In genomic region chr2:76347839-76348238, GRCm38 (mm10) we compare ENCODE assay signal across 28 mouse cellular contexts. TPM values are rescaled to one million over a fixed set of nuclear protein-coding genes. Genes with fewer than 3 reads are reported as not detected.
DNase-seq lines count a peak whose midpoint lies in the region; ATAC-seq and TF ChIP-seq lines count a peak whose summit lies in the region.
"Had no signal": no experiment of that assay in that cellular context is flagged by ENCODE, and none has a peak within 500 bp of the region (broad histone marks: within the 10 kb centered on the region; RNA-seq: fewer than 3 reads in every experiment).

No protein-coding gene starts in this region.

- H3K36me3 ChIP-seq in forebrain, embryonic 13.5 days (ENCODE audit: poor library complexity, severe bottlenecking) = no peaks in the 10 kb centered on the region
- no peaks in the 10 kb centered on the region for H3K36me3 ChIP-seq in forebrain, embryonic 11.5 days (ENCODE audit: control insufficient read depth, insufficient read depth, low read length)
- H3K36me3 ChIP-seq in hindbrain, embryonic 16.5 days (ENCODE audit: control insufficient read depth, insufficient read depth, low read length) = no peaks in the 10 kb centered on the region
- H3K36me3 ChIP-seq: hindbrain, embryonic 12.5 days; hindbrain, embryonic 15.5 days; intestine, embryonic 15.5 days had no signal

- no peaks in the 10 kb centered on the region for H3K27me3 ChIP-seq in forebrain, embryonic 13.5 days
- H3K27me3 ChIP-seq in forebrain, embryonic 11.5 days (ENCODE audit: control insufficient read depth, insufficient read depth, low read length) = no peaks in the 10 kb centered on the region
- H3K27me3 ChIP-seq in hindbrain, embryonic 16.5 days (replicated peaks; ENCODE audit: control insufficient read depth, insufficient read depth, low read length) = no peaks in the 10 kb centered on the region
- H3K27me3 ChIP-seq: hindbrain, embryonic 12.5 days; hindbrain, embryonic 15.5 days; intestine, embryonic 15.5 days had no signal

- H3K4me3 ChIP-seq in forebrain, embryonic 13.5 days = no peak overlapping the region
- no peak overlapping the region for H3K4me3 ChIP-seq in forebrain, embryonic 11.5 days (ENCODE audit: low read depth, low read length)
- no peak overlapping the region for H3K4me3 ChIP-seq in hindbrain, embryonic 16.5 days (ENCODE audit: low read length)
- H3K4me3 ChIP-seq: heart, adult 2 months; hindbrain, embryonic 12.5 days; hindbrain, embryonic 15.5 days; intestine, embryonic 15.5 days had no signal

- H3K27ac ChIP-seq in forebrain, embryonic 13.5 days = no peak overlapping the region
- no peak overlapping the region for H3K27ac ChIP-seq in forebrain, embryonic 11.5 days (ENCODE audit: low read depth, low read length)
- no peak overlapping the region for H3K27ac ChIP-seq in hindbrain, embryonic 16.5 days (ENCODE audit: low read depth, low read length)
- H3K27ac ChIP-seq: heart, adult 2 months; hindbrain, embryonic 12.5 days; hindbrain, embryonic 15.5 days; intestine, embryonic 15.5 days had no signal

- no peaks in the 10 kb centered on the region for H3K9me3 ChIP-seq in forebrain, embryonic 13.5 days (replicated peaks)
- H3K9me3 ChIP-seq in forebrain, embryonic 11.5 days (ENCODE audit: control insufficient read depth, low read length) = no peaks in the 10 kb centered on the region
- H3K9me3 ChIP-seq in hindbrain, embryonic 16.5 days (ENCODE audit: control insufficient read depth, low read length) = no peaks in the 10 kb centered on the region
- H3K9me3 ChIP-seq: hindbrain, embryonic 12.5 days; hindbrain, embryonic 15.5 days; intestine, embryonic 15.5 days had no signal

- H3K9ac ChIP-seq in forebrain, embryonic 13.5 days = no peak overlapping the region
- no peak overlapping the region for H3K9ac ChIP-seq in forebrain, embryonic 11.5 days (ENCODE audit: low read length)
- H3K9ac ChIP-seq in hindbrain, embryonic 16.5 days (ENCODE audit: low read depth, low read length) = no peak overlapping the region
- H3K9ac ChIP-seq: hindbrain, embryonic 12.5 days; hindbrain, embryonic 15.5 days; intestine, embryonic 15.5 days had no signal

- no peaks in the 10 kb centered on the region for H3K4me1 ChIP-seq in forebrain, embryonic 13.5 days
- no peaks in the 10 kb centered on the region for H3K4me1 ChIP-seq in forebrain, embryonic 11.5 days (replicated peaks; ENCODE audit: control insufficient read depth, insufficient read depth, low read length)
- H3K4me1 ChIP-seq in hindbrain, embryonic 16.5 days (ENCODE audit: control insufficient read depth, insufficient read depth, low read depth, low read length) = no peaks in the 10 kb centered on the region
- H3K4me1 ChIP-seq: hindbrain, embryonic 12.5 days; hindbrain, embryonic 15.5 days; intestine, embryonic 15.5 days had no signal

- WGBS in forebrain, embryonic 13.5 days = 56% methylated on average over 6 of the region's 6 CpGs
- WGBS in forebrain, embryonic 11.5 days = 71% methylated on average over 6 of the region's 6 CpGs
- 64% methylated on average over 6 of the region's 6 CpGs for WGBS in hindbrain, embryonic 16.5 days

- no peak for TF ChIP-seq CTCF in brain, embryonic 14.5 days (IDR thresholded peaks at IDR 0.05; ENCODE audit: borderline replicate concordance, extremely low read depth, insufficient read depth, insufficient read length)

- no peak overlapping the region for H3K4me2 ChIP-seq in forebrain, embryonic 13.5 days
- no peak overlapping the region for H3K4me2 ChIP-seq in forebrain, embryonic 11.5 days (ENCODE audit: low read depth, low read length, severe bottlenecking)
- no peak overlapping the region for H3K4me2 ChIP-seq in hindbrain, embryonic 16.5 days (ENCODE audit: low read length)
- H3K4me2 ChIP-seq: heart, embryonic 11.5 days; hindbrain, embryonic 12.5 days; hindbrain, embryonic 15.5 days; intestine, embryonic 15.5 days had no signal

- 0 out of 2 replicates have a peak, but pooled peaks have one; percentile 16 for ATAC-seq in forebrain, embryonic 13.5 days
- ATAC-seq in forebrain, embryonic 11.5 days (replicated peaks; ENCODE audit: low FRiP score) = no peak
- no peak for ATAC-seq in hindbrain, embryonic 16.5 days
- ATAC-seq: intestine, embryonic 15.5 days; Patski had no signal

- no peak for DNase-seq in forebrain, embryonic 11.5 days (ENCODE audit: low spot score)
- peak; percentile 82 for DNase-seq in heart, adult 11 months
- no peak for DNase-seq in heart, adult 9 months (ENCODE audit: low spot score in 2 of 2)
- DNase-seq in brain, embryonic 14.5 days (ENCODE audit: low read depth) = peak; percentile 61
- no peak for DNase-seq in cerebellum, postnatal 10 days
- DNase-seq: adrenal gland, adult 8-10 months; adrenal gland, postnatal 36 days; cerebellum, adult 11 months; cerebellum, adult 2 months; cerebellum, adult 9-11 months; cerebellum, postnatal 36 days; gastrocnemius, postnatal 25 days; heart, adult 2 months; kidney, adult 11 months; kidney, adult 8-10 months had no signal

- TF ChIP-seq POLR2A in brain, embryonic 14.5 days (IDR thresholded peaks at IDR 0.05; ENCODE audit: borderline replicate concordance, extremely low read depth, insufficient read depth, insufficient read length, poor library complexity, severe bottlenecking) = no peak

RNA-seq across cellular contexts. Expression of gene Pde11a, which starts 9.3 kb away (rescaled TPM):
- polyA plus RNA-seq in forebrain, embryonic 13.5 days (2015; fragmentation: Nextera tagmentation; extraction: Ambion mirVana) = 0.21 and 0.31 TPM in 2 replicates
- polyA plus RNA-seq in forebrain, embryonic 11.5 days (2014; fragmentation: Nextera tagmentation; extraction: Ambion mirVana) = 0.12 TPM in 1 of 2 replicates, not detected in the other
- 0.37 and 0.53 TPM in 2 replicates for polyA plus RNA-seq in brain, embryonic 14.5 days (2012; rRNA removed)
- polyA plus RNA-seq in hindbrain, embryonic 16.5 days (2015; fragmentation: Nextera tagmentation; extraction: Ambion mirVana) = 1.2 TPM in 2 replicates

RNA-seq across cellular contexts. Expression of gene Cyct, which starts 12.4 kb away (rescaled TPM):
- not detected in 2 replicates for polyA plus RNA-seq in forebrain, embryonic 13.5 days (2015; fragmentation: Nextera tagmentation; extraction: Ambion mirVana)
- not detected in 2 replicates for polyA plus RNA-seq in forebrain, embryonic 11.5 days (2014; fragmentation: Nextera tagmentation; extraction: Ambion mirVana)
- polyA plus RNA-seq in brain, embryonic 14.5 days (2012; rRNA removed) = not detected in 2 replicates
- polyA plus RNA-seq in hindbrain, embryonic 16.5 days (2015; fragmentation: Nextera tagmentation; extraction: Ambion mirVana) = not detected in 2 replicates
- polyA plus RNA-seq: cerebellum, adult 2 months; cortical plate, adult 2 months; embryonic facial prominence, embryonic 11.5 days; embryonic facial prominence, embryonic 14.5 days; gonadal fat pad, adult 2 months; heart, adult 2 months; heart, embryonic 14.5 days; heart, postnatal 0 days; hindbrain, embryonic 12.5 days; hindbrain, embryonic 15.5 days; intestine, embryonic 15.5 days; Patski had no signal

RNA-seq across cellular contexts. Expression of gene Rbm45, which starts 21.9 kb away (rescaled TPM):
- polyA plus RNA-seq in forebrain, embryonic 13.5 days (2015; fragmentation: Nextera tagmentation; extraction: Ambion mirVana) = 22.5 and 24.8 TPM in 2 replicates
- polyA plus RNA-seq in forebrain, embryonic 11.5 days (2014; fragmentation: Nextera tagmentation; extraction: Ambion mirVana) = 17.2 and 19.0 TPM in 2 replicates
- 34.7 and 38.5 TPM in 2 replicates for polyA plus RNA-seq in brain, embryonic 14.5 days (2012; rRNA removed)
- polyA plus RNA-seq in hindbrain, embryonic 16.5 days (2015; fragmentation: Nextera tagmentation; extraction: Ambion mirVana) = 12.0 and 16.2 TPM in 2 replicates

RNA-seq across cellular contexts. Expression of gene Osbpl6, which starts 58.5 kb away (rescaled TPM):
- polyA plus RNA-seq in forebrain, embryonic 13.5 days (2015; fragmentation: Nextera tagmentation; extraction: Ambion mirVana) = 14.5 and 15.6 TPM in 2 replicates
- polyA plus RNA-seq in forebrain, embryonic 11.5 days (2014; fragmentation: Nextera tagmentation; extraction: Ambion mirVana) = 10.5 and 13.8 TPM in 2 replicates
- 13.2 and 18.4 TPM in 2 replicates for polyA plus RNA-seq in brain, embryonic 14.5 days (2012; rRNA removed)
- polyA plus RNA-seq in hindbrain, embryonic 16.5 days (2015; fragmentation: Nextera tagmentation; extraction: Ambion mirVana) = 22.8 and 27.5 TPM in 2 replicates

Comparison
In these comparisons a context has a peak if more than half of its experiments do, and no peak if none do; other contexts are left out.
1. DNase-seq: peak in heart, adult 11 months (single experiment) and brain, embryonic 14.5 days (single experiment); none in forebrain, embryonic 11.5 days (single experiment), heart, adult 9 months (0 of 2) and cerebellum, postnatal 10 days (0 of 2).